Mouse (Mus musculus) left cerebral cortex, adult 18-20 months (tissue): ENCODE measurements around the gene Txndc11. TPM values are rescaled to one million over a fixed set of nuclear protein-coding genes. Genes with fewer than 3 reads are reported as not detected.
A peak's percentile ranks its signal among the peaks of the same experiment; 100 is the strongest.

ENCODE experiments used
- DNase-seq, 2 experiments: peaks; one replicate each; pipeline ENCODE4 v3.0.0; 2021 to 2022; ENCODE audit warnings: low spot score in 2 of 2, mixed read lengths in 1 of 2
- total RNA-seq, 2 experiments: library from RNA; stranded (reverse); gene quantifications; 2 replicates each; pipeline ENCODE4 v1.2.3; 2021

Txndc11 gene
- total RNA-seq, 2 experiments from 2014 or later, result 31.6 to 32.5 TPM

DNA sequence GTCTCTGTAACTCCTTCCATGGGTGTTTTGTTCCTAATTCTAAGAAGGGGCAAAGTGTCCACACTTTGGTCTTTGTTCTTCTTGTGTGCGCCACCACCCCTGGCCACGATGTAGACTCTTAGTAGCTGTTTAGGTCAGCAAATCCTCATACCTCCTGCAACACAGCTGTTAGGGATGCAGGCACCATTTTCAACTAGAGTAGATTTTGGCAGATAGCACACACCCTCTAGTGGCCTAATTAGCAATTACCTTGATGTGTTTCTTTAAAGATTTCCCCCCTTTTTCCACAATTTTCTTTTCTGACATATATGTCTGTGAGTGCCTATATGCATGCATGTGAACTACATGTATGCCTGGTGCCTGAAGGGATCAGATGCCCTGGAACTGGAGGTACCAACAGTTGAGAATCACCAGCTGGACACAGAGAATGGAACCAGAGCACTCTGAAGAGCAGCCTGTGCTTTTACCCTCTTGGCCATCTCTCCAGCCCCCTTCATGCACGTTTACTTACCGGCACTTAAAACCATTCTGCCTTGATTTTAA is 25.2 kb downstream of the Txndc11 start:
- DNase-seq, result no peak

DNA sequence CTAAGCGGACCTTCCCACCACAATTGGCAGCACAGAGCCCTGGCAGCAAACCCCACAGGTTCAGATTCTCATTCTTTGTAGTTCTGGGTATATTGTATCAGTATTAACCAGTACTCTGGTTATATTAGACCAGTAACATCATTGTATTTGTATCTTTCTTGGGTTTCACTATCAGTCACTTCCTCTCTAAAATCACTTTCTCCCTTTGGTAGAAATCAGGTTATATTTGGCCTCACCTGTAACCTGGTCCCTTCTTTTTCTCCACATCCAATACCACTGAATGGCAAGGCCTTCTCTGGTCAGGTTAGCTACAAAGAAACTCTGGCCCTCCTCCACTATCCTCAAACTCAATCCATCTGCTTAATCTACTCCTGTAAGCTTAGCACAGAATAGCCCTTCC is 29.5 kb downstream of the Txndc11 start:
- DNase-seq, result no peak

DNA sequence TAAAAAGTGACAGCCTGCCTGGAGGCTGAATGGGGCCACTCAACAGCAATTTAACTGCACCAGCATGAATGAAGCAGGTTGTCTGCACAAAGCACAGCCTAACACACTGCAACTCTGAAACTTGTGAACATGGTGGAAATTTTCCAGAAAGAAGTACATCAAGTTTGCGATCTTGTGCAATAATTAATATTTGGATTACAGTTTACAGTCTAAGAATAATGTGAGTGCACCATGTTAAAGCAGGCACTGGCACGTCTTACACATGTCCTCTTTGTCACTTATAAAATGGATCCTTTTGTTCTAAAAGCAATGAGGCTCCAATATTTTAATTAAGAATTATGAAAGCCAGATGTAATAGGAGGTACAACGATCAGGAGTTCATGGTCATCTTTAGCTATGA is 37.1 kb downstream of the Txndc11 start:
- DNase-seq, result no peak

DNA sequence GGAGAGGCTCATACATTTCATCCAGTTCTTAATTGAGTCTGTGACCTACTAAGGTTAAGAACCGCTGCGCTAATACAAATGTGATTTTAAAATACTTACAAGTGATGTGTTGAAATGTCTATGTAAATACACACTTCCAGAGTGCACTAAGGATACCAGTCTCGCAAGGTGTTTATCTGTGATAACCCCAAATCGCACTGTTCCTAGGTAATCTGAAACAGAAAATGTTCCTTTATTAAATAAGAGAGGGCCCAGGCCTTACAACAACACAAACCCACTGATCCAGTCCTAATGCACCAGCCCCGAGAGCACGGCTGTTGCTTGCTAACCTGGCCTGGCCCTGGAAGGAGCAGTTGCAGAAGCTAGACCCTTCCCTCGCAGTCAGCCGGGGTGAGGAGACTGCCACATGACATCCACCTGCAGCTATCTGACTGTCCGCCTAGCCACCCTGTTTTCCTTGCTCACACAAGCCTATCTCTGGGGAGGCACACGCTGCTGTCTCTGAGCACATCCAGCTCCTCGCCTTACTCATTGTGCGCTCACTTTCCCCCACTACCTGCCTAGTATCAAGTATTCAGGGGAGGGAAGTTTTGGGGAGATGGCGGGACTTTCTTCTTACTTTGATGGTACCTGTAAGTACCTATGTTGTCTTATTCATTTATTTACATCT is 40.6 kb downstream of the Txndc11 start:
- DNase-seq, result no peak

DNA sequence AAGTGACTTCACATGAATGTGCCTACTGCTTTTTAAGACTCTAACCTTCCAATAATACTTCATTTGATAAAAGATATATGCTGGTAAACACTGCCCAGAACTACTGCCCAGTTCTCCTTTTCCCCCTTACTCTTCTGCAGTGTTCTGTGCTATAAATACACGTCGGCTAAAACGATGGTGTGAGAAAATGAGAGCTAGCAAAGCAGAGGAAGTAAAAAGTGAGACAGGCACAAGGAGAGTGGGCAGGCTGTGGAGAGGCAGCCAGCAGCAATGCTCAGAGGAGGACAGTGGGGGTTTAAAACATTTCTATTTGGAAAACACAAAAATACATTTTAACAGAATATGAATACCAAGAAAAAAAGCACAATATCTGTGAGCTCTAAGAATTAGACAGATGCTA is 41.9 kb downstream of the Txndc11 start:
- peak; percentile 33 to 72 for DNase-seq

DNA sequence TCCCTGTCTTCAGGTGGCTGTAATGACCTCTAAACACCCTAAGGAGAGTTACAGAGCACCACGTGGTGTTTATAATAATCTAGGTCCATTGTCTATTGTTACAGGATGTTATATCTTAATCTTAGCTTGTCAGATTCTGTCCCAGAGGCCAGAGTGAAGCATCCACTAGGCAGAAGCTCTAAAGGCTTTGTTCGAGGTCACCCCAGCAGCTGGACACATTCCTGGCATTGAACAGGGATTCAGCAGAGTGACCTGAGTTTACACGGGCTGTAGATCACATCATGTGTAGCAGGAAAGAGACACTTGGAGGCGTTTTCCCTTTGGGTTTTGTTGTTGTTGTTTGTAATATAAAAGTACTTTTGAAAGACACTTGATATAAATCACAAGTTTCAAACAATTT is 42.4 kb downstream of the Txndc11 start:
- DNase-seq, result no peak

DNA sequence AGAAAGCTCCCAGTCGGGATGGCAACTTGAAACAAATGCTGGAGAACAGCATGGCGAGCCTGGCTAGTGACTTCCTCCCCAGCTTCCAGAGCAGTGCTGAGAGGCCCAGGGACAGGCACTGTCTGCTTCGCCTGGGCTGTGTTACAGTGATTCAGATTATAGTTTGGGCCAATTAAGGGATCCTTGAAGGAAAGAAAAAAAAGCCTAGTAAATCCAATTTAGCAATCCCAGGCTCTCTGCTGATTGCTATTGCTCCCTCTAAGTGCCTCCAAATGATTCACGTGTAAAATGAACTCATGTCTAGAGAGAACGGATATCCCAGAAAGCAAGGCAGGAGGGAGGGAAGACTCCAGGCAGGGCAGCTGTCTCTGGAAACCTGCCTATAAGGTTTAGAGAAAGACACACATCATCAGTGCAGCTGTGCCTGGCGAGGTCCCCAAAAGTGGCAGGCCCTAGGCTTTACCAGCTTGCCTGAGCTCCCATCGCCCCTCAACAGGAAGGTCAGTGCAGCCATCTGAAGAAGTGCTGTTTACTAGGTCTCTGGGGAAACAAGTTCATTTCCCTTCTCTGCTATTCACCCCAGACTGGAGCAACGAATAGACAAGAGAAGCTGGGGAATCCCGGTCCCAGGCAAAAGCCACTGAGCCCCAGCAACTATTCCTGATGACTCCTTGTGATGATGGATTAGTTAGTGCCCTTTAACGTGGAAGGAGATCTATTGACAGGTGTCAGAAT is 43.4 kb downstream of the Txndc11 start:
- DNase-seq, result no peak

DNA sequence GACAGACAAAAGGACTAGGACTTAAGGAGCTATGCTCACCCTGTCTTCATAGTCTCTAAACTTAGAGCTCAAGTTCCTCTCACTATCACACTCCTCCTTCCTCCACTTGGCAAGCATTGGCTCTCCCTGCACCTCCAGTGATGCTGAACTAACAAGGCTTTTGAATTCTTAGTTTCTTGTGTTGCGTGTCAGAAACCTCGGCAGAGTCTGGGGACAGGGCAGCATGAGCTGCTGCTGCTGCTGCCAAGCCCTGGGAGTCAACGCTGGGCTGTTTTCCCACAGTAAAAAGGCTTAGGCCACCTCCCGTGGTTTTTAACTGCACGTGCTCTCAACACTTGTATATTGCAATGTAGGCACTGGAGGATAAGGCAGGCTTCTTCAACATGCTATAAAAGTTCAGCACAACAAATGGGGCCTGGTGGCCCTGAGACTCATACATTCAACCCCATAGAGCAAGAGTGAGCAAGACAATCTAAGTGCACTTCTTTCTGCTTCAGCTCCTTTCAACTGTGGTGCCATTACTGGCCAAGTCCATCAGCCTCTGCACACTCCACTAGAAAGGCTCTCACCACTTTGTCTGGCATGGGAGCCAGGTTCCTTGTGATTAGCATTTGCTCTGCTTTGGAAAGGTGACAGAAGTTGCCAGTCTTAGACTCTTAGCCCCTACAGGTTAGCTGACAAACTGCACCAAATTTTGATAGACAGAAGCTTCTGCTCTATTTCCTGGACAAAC is 47.4 kb downstream of the Txndc11 start:
- DNase-seq, result no peak

DNA sequence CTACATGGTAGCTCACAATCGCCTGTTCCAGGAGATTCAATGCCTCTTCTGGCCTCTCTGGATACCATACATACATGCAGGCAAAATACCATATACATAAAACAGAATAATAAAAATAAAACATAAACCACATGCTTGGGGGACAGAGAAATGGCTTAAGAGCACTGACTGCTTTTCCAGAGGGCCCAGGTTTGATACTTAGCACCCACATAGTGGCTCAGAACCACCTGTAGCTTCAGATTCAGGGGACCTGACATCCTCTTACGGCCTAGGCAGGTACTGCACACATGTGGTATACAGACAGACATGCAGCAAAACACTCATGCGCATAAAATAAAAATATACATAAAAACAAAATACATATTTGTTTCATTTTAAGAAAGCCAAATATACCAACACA is 48.2 kb downstream of the Txndc11 start:
- no peak for DNase-seq

DNA sequence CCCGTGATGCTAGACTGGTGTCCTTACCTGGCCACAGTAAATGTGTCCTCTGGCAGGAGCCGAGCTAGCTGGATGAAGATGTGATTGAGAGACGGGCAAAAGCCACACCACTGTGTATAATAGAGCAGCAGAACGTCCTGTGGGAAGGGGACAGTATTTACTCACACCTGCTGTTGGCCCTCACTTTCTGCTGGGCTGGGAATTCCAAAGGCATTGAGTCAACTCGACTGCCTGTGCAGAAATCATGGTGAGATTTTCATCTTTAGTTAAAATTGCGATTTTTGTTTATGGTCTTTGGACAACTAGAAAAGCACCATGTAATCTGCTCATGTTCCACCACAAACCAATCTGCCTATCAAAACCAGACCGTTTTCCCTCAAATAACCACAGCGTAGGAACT is 50.3 kb downstream of the Txndc11 start:
- DNase-seq, result no peak

DNA sequence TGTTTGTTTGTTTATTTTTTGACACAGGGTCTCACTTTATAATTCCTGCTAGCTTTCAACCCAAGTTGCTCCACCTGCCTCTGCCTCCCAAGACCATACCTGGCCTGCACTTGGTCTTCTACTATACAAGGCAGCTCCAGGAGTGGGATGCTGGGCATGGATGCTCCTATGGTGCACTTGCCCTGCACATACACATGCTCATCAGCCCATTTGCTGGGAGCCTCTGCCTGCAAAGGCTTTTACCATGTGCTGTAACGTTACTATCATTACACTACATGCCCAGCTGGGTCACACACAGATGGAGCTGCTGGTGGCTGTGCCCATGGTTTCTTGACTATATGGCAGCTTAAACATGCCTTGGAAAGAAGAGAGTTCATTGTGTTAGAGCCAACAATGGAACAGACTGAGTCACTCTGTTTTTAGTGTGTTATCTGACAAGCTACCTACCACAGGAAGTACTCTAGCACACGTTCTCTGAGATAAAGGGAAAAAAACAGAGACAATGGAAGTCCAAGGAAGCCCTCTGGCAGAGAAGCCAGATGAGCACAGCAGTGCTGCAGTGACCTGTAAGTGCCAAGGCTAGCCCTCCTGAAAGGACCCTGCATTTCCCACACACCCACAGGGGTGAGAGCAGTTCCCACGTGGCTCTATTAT is 56.1 kb downstream of the Txndc11 start:
- DNase-seq, result no peak

DNA sequence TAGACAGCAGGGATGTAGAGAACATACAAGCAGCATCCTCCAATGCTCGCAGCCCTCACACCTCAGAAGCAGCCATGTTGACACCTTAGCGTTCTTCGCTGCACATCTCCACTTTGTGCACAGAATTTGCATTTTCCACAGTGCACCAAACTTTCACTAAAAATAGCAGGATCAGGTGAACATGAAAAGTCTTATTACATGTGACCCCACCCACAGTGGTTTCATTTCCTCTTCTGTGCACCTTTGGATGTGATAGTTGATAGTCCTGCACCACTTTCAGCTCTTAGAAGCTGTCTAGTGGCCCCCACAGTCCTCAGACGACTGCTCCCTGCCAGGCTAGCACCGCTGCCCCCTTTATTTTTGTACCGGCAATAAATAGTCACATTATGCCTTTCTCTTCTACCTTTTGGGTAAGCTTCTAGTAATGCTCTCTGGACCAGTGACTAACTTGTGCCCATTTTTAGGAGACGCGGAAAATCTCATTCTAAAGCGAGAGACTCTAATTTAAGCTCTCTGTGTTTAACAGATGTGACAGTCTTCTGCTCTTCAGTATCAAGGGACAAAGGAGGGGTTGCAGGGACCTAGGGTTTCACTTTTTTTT is 56.7 kb downstream of the Txndc11 start:
- no peak for DNase-seq

DNA sequence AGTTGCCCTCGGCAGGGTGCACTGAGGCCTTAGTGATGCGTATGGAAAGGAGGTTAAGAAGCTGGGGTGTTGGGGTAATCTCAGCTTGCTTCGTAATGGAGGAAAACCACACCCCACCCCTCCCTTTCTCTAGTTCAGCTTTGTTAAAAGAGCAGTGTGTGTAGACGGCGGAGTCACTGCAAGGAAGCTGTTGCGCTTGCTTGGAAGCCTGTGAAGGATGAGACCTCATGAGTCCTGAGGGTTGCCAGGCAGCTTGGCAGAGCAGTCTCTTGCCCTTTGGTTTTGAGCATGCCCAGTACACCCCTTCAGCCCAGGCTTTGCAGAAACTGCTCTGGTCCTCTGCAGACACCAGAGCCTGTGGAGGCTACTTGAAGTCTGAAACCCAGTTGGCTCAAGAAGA is 61.4 kb downstream of the Txndc11 start:
- DNase-seq, result no peak

DNA sequence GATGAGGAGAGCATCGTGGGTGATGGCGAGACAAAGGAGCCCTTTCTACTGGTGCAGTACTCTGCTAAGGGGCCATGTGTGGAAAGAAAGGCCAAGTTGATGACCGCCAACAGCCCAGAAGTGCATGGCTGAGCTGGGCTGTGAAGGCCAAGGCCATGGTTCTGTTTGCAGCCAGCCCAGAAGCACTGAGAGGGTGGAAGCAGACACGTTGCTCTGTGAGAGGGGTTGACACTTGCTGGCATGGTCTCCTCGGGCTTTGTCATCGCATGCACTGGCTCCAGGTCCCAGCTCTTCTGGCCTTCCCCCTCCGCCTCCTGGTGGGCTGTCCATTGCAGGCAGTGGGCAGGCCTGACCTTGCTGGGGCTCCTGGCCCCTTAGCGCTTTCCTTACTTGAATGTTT is 62.0 kb downstream of the Txndc11 start:
- DNase-seq, result no peak

DNA sequence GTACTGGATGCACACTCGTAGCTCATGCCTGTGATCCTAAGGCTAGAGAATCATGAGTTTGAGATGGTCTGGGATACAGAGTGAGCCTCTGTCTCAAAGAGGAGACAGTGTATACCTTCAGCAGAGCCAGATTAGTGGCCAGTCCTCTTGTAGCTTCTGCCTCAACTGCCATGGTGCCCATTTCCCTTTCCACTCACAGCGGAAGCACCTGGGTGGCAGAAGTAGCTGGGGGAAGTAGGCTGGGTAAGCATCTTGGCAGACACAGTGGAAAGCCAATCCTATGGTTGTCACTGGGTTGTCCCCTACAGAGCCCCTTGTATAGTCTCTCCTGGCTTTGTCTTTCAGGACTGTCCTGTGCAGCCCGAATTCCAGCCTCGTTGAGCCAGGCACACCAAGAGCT is 62.6 kb downstream of the Txndc11 start:
- no peak for DNase-seq

DNA sequence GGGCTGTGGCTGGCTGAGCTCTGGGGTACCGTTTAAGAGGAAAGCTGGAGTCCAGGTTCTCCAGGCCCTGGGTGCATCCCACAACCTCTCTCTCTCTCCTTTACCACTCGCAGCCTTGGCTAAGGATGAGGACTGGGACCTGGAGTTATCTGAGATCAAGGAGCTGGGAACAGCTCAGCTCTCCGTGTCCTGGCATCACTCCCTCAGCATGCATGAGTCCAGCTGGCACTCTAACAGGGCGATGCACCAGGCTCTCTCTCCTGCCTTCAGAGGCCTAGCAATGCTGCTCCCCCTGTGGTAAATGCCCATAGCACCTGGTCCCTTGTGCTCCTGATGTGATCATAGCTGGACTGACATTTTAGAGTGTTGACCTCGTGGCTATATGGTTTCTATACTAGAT is 63.3 kb downstream of the Txndc11 start:
- peak in 1 of 2 experiments; percentile 54 for DNase-seq

DNA sequence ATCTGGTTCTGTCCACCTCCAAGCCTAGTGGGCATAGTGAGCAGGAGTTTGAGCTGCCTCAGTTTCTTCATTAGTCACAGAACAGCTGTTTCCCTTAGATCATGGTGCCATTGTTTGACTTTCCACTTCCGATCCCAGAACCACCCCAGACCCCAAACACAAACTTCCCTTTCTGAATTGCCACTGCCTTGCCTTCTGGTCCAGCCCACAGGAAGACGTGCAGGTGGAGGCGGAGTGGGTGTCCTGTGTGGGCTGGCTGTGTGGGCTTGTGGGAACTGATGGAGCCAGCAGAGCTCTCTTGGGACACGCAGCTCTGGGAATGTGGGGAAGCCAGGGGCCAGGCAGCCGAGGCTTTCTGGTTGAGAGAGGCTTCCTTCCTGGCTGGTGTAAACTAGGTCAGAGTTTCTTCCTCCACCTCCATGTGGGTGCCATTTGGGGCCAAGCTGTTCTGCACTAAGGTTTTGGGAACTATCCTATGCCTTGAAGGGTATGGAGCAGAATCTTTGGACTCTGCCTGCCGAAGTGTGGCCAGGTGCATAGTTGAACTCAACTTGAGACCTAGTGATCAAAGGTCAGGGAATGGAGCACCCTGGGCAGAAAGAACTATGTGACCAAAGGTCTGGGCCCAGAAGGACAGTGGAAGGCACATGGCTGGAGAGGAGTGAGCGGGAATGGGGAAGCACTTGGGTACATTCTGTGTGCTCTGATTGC is 64.6 kb downstream of the Txndc11 start:
- no peak for DNase-seq

DNA sequence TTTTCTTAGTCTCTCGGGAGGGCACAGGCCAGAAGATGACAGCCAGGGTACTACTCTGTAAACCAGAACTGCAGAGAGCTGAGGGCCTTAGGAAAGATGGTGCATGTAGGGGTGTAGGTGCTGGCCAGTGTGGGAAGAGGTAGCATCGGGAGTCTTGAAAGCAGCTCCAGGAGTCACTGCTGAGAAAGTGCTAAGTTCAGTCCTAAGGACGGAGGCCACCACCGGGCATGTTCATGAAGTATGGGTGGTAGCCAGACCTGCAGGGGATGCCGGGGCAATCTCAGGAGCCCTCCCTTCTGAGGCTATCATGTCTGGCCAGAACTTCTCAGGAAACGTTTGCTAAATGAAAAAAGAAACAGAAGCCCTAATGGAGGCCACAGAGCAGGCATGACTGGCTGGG is 65.2 kb downstream of the Txndc11 start:
- DNase-seq, result no peak

DNA sequence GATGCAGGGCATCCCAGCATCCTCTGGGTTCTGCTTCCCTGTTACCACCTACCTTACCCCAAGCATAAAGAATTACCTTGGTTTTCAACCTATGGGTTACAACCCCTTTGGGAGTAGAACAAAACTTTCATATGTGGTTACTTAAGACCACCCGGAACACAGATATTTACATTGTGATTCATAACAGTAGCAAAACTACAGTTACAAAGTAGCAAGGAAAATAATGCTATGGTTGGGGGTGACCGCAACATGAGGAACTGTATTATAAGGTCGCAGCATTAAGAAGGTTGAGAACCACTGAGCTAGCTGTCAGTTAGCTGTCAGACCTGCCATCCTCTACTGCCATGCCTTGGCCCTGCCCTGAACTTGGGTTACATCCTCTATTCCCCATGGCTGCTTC is 65.8 kb downstream of the Txndc11 start:
- no peak for DNase-seq

DNA sequence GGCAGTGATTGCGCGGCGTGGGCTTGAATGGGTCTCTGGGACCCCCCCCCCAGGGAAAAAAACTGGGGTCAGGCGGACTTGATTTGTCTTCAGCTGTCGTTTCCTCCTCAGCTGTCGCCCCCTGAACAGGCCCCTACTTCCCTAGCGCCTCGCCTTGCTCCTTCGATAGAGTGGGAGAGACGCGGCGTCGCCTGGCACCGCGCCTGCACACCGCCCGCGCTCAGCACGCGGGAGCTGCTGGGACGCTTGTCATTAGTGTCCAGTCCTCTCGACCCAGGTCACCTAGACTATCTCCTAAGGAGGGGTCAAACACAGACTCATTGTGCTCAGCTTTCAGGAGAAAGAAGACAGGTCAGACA is 67.6 kb downstream of the Txndc11 start:
- DNase-seq, result peak; percentile 53 to 59
